Mouse (Mus musculus): Measurements from ENCODE around the gene Pld3.

DNA sequence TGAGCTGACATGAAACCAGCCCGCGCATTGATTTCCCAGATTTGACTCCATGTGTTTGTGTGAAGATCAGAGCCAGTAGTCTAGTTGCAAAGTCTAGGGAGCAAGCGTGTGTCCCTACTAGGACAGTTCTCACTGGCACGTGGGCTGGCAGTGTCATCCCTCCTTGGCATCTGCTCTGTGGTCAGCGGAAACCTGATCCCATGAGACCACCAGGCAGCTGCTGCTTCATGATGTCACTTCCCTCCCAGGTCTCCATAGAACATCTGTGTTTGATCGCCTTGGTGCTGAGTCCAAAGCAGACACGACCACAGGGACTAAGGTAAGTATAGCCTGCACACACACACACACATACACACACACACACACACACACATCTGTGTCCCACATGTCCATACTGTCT is 25.4 kb upstream of the Pld3 start:
- TF ChIP-seq CTCF (IDR thresholded peaks at IDR 0.05; ENCODE audit: extremely low read depth, insufficient read depth, insufficient read length, insufficient replicate concordance) (no peak), POLR2A (IDR thresholded peaks at IDR 0.05; ENCODE audit: low read depth, low read length) (no peak)

All from spleen, adult 2 months (tissue).